Mouse (Mus musculus) right cerebral cortex, postnatal 36 days (tissue): ENCODE data around the gene 1600015I10Rik.
"Not testable (repeated sequence)": the region's sequence is repeated elsewhere in the genome, so short reads cannot be mapped to it uniquely, and the experiment has no call there.

ENCODE experiments used
- DNase-seq, 2 experiments: peaks; one replicate each; pipeline ENCODE4 v3.0.0; 2022; ENCODE audit warnings: low spot score in 2 of 2, mixed read lengths in 1 of 2

The 1600015I10Rik gene

GRCm38 (mm10) chr6:48929595-48929994, at the start of gene 1600015I10Rik:
TSS of gene 1600015I10Rik (plus strand) at chr6:48929895.
- DNase-seq = no peak

DNA sequence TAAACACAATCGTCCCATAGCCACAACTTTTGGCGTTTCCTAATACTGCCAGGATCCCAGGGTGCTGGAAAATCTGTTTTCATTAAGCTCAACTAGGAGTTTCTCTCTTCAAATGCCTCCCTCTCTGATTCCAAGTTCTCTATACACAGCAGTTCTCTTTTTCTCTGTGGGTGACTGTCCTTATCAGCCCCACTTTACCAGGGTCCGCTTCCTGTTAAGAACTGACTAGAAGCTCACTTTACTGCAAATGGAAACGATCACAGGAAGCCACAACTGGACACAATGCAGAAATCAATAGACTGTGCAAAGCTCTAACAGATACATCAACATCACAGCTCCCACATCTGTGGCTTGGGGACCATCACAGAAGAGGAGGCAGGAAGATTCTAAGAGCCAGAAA, 35.5 kb upstream of the 1600015I10Rik start:
- no peak for DNase-seq

GRCm38 (mm10) chr6:48894938-48895818, 34.5 kb upstream of the 1600015I10Rik start:
- DNase-seq = no peak

- DNase-seq = no peak
These were observed 33.8 kb upstream of the 1600015I10Rik start for GRCm38 (mm10) chr6:48895941-48896340.

GRCm38 (mm10) chr6:48896956-48897355, 32.7 kb upstream of the 1600015I10Rik start:
- no peak for DNase-seq

DNA sequence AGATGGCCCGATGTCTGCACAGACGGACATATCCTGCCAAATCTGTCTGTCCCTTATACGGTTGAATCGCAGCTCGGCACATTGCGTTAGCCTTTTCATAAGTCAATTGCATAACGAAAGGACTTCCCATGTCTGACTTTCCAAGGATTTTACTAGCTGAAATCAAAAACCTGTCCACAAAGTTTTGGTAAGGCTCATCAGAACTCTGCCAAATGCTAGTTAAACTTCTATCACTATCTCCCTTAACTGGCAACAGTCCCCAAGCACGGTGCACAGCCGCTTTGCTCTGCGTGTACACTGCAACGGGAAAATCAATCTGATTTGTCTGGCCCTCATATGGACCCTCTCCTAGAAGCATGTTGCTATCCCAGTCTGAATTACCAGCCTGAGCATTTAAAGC, 28.4 kb upstream of the 1600015I10Rik start:
- not testable (repeated sequence) for DNase-seq

- no peak for DNase-seq
These were observed 26.9 kb upstream of the 1600015I10Rik start for GRCm38 (mm10) chr6:48902511-48903406.

GRCm38 (mm10) chr6:48903437-48903836, 26.3 kb upstream of the 1600015I10Rik start:
- DNase-seq = no peak

- no peak for DNase-seq
These were observed 24.1 kb upstream of the 1600015I10Rik start for GRCm38 (mm10) chr6:48905606-48906005.

GRCm38 (mm10) chr6:48906371-48906770, 23.3 kb upstream of the 1600015I10Rik start:
- DNase-seq = no peak

DNA sequence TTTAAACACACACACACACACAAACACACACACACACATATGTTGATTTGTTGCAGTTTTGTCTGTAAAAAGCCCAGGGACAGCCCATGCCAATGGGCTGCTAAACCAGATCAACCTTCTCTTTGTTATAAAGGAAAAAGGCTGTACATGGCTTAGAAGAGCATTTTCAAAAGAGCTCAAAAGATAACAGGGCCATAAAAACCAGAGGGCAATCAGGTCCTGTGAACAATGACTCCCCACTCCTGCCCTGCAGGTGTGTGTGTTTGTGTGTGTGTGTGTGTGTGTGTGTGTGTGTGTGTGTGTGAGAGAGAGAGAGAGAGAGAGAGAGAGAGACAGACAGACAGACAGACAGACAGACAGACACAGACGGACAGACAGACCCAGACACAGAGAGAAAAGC, 20.5 kb upstream of the 1600015I10Rik start:
- DNase-seq = no peak

- no peak for DNase-seq
These were observed 17.7 kb upstream of the 1600015I10Rik start for GRCm38 (mm10) chr6:48912033-48912432.

DNA sequence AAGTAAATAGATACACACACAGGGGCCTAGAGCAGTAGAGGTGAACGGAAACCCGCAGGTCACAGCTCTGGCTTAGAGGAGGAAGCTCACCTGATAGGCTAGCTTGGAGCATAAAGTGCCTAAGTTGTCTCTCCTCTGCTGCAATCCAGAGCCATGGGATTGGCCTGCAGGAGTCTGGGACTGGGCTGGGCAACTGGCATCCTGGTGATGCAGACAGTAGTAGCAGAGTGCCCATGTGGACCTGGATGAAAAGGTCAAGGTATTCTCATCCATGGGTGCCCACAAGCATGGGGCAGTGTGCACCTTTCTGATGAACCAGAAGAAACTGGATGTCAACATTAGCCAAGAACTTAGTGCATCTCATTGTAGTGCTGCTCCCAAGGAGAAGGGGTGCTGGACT, 16.1 kb upstream of the 1600015I10Rik start:
- no peak for DNase-seq

GRCm38 (mm10) chr6:48949596-48949995, 19.9 kb downstream of the 1600015I10Rik start:
- DNase-seq = no peak

GRCm38 (mm10) chr6:48950676-48951075, 21.0 kb downstream of the 1600015I10Rik start:
- DNase-seq = no peak

DNA sequence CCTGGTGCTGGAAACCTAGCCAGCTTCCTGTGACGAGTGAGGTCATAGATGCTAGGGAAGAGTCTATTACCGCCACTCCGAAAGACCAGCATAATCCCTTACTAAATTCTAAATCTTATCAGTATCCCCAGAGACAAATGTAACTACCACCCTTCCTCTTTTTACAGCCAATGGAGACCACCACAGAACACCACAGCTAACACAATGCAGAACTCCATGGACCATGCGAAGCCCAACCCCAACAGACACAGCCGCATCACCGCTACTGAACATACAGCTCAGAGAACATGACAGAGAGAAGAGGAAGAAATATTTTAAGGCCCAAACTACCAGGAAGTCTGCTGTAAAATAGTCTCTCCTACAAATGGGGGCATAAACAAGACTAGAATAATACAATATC, 21.9 kb downstream of the 1600015I10Rik start:
- no peak for DNase-seq

DNA sequence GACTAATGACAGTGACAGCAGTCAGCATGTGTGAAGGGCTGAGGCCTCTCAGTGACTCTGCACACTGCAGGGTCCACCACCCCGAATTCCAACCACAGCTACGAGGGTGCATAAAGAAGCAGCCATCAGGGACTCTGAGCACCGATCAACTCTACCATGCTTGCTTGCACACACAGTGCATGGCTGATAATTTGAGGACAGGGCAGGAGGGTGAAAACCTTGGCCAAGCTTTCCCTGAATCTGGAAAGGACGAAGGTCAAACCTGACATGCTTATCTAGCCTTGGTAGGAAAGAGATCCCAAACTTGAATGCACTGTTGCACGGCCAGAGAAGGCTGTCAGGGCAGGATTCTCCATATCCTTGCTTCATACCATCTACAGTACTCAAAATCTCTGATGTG, 23.5 kb downstream of the 1600015I10Rik start:
- DNase-seq = no peak

DNA sequence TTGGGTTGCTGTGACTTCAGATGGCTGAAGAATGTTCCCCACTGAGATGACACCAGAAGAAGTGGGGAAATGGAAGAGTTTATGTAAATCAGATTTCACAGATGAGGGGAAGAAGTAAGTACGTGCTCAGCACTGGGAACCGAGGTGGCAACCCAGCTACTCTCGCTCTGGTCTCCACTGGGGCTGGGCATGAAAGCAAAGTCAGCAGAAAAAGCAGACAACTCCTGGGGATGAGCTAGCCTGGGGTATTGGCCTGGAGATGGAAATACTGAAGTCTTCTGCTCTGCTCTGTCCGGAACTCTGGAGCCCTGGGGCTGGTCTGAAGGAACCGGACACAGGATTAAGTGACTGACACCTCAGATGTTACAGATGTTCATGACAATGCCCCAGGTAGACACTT, 24.5 kb downstream of the 1600015I10Rik start:
- DNase-seq = no peak

- peak in 1 of 2 experiments; percentile 6 for DNase-seq
These were observed 25.3 kb downstream of the 1600015I10Rik start for GRCm38 (mm10) chr6:48954946-48955345.

GRCm38 (mm10) chr6:48956785-48957184, 27.1 kb downstream of the 1600015I10Rik start:
- DNase-seq = no peak

DNA sequence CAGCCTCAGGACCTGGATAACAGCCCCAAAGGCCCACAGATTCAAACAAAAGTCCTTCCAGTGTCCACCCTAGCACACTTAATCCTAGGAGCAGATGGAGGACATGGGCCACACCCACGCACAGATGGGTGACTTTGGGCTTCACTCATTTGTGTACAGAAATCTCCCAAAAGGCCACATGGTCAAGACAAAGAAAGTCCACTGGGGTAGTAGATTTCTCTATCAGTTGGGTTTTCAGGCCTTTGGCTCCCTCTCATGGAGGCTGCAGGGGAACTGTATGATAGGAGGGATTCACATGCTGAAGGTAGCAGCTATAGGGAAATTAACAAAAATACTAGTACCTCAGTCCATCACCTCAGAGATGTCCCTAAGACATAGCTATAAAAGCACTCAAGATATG, 28.4 kb downstream of the 1600015I10Rik start:
- no peak for DNase-seq

GRCm38 (mm10) chr6:48959151-48959550, 29.5 kb downstream of the 1600015I10Rik start:
- DNase-seq = not testable (repeated sequence)
